Comparison of ENCODE assay signal across 15 mouse cellular contexts in genomic region chr16:12772535-12772934, GRCm38 (mm10).
"Had no signal": no experiment of that assay in that cellular context is flagged by ENCODE, and none has a peak within 500 bp of the region (broad histone marks: within the 10 kb centered on the region; RNA-seq: fewer than 3 reads in every experiment).

No protein-coding gene starts in this region.

- ATAC-seq: midbrain, embryonic 15.5 days had no signal

- H3K4me1 ChIP-seq: limb, embryonic 10.5 days; midbrain, embryonic 15.5 days; neural tube, embryonic 13.5 days had no signal

- H3K4me3 ChIP-seq: left cerebral cortex, adult 2 months; limb, embryonic 10.5 days; midbrain, embryonic 15.5 days; neural tube, embryonic 13.5 days had no signal

- H3K4me2 ChIP-seq: lung, embryonic 14.5 days; midbrain, embryonic 11.5 days; midbrain, embryonic 15.5 days; neural tube, embryonic 13.5 days had no signal

- H3K36me3 ChIP-seq: limb, embryonic 10.5 days; midbrain, embryonic 15.5 days; neural tube, embryonic 13.5 days had no signal

- H3K9me3 ChIP-seq: limb, embryonic 10.5 days; midbrain, embryonic 15.5 days; neural tube, embryonic 13.5 days had no signal

- H3K27ac ChIP-seq: left cerebral cortex, adult 2 months; limb, embryonic 10.5 days; liver, embryonic 14.5 days; midbrain, embryonic 15.5 days; neural tube, embryonic 13.5 days had no signal

- H3K9ac ChIP-seq: liver, embryonic 14.5 days; lung, embryonic 14.5 days; midbrain, embryonic 15.5 days; neural tube, embryonic 13.5 days had no signal

- DNase-seq: kidney, postnatal 25 days; lung, embryonic 14.5 days; lung, postnatal 10 days; lung, postnatal 4 days; retina, postnatal 1 day; right cerebral cortex, postnatal 4 days; spleen, adult 18-20 months; thymus, adult 18-20 months; thymus, postnatal 14 days had no signal

- H3K27me3 ChIP-seq: midbrain, embryonic 15.5 days; neural tube, embryonic 13.5 days had no signal
